Mouse (Mus musculus) CH12.LX (cell line): Measurements from ENCODE around the gene Atp10a.

Experiments used
- EP300 ChIP-seq: IDR thresholded peaks from 2 replicates; pipeline ENCODE4 v1.6.1; 2011; ENCODE audit warnings: low read length, improper control_type of control experiment
- POLR2A ChIP-seq: IDR thresholded peaks from 2 replicates; pipeline ENCODE4 v1.6.1; 2011; ENCODE audit warnings: low read depth, mild to moderate bottlenecking, improper control_type of control experiment, low read length
- USF1 ChIP-seq: IDR thresholded peaks from 2 replicates; pipeline ENCODE4 v1.6.1; 2014; ENCODE audit warnings: low read depth, mild to moderate bottlenecking, inconsistent platforms, low read length, improper control_type of control experiment

DNA sequence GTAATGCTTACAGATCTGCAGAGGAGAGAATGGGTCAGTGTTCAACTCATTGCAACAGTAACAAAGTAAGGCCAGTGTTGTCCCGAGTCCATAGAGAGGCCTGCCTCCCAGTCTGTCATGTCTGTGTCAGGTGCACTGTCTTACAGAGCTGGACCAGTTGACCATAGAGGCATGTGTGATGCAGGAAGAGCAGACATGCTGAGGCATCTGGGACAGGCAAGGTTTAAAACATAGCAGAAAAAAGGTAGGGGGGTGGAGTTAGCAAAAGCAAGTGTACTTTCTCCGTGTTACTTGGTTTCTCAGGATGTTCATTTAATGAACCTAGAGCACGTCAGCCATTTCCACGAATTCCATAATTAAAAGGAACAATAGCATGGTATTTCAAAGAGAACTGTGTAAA is 15.5 kb upstream of the Atp10a start:
- TF ChIP-seq POLR2A (no peak), USF1 (no peak), EP300 (no peak)
